Mouse (Mus musculus): Measurements from ENCODE around the gene Pex10. TPM values are rescaled to one million over a fixed set of nuclear protein-coding genes. Genes with fewer than 3 reads are reported as not detected.

The Pex10 gene
- polyA plus RNA-seq, 1 experiment, result 0.97 TPM

GRCm38 (mm10) chr4:155094565-155094964, 27.7 kb downstream of the Pex10 start:
- Histone ChIP-seq H3K36me3 (ENCODE audit: control insufficient read depth) (peaks cover 16% of the 10 kb centered on the region), H3K4me3 (replicated peaks) (no peak overlapping the region), H3K9me3 (ENCODE audit: control insufficient read depth, low read length) (no peaks in the 10 kb centered on the region), H3K27me3 (ENCODE audit: control insufficient read depth) (no peaks in the 10 kb centered on the region), H3K4me1 (ENCODE audit: control insufficient read depth) (no peaks in the 10 kb centered on the region; the same call in 1 of the 2 replicates)
- no peak for TF ChIP-seq TAL1 (IDR thresholded peaks at IDR 0.05; ENCODE audit: low read length)
- no peak for TF ChIP-seq GATA1 (IDR thresholded peaks at IDR 0.05; ENCODE audit: low read length)

- H3K4me3 ChIP-seq (replicated peaks), result no peak overlapping the region
- no peaks in the 10 kb centered on the region for H3K9me3 ChIP-seq (ENCODE audit: control insufficient read depth, low read length)
- peaks cover 12% of the 10 kb centered on the region for H3K36me3 ChIP-seq (ENCODE audit: control insufficient read depth)
- TF ChIP-seq GATA1 (IDR thresholded peaks at IDR 0.05; ENCODE audit: low read length), result no peak
- TF ChIP-seq TAL1 (IDR thresholded peaks at IDR 0.05; ENCODE audit: low read length), result no peak
- no peaks in the 10 kb centered on the region for H3K27me3 ChIP-seq (ENCODE audit: control insufficient read depth)
- no peaks in the 10 kb centered on the region; the same call in 1 of the 2 replicates for H3K4me1 ChIP-seq (ENCODE audit: control insufficient read depth)
Observed at GRCm38 (mm10) chr4:155095238-155095900, 28.6 kb downstream of the Pex10 start.

GRCm38 (mm10) chr4:155095967-155096366, 29.2 kb downstream of the Pex10 start:
- Histone ChIP-seq H3K9me3 (ENCODE audit: control insufficient read depth, low read length) (no peaks in the 10 kb centered on the region), H3K36me3 (ENCODE audit: control insufficient read depth) (peaks cover 12% of the 10 kb centered on the region), H3K27me3 (ENCODE audit: control insufficient read depth) (no peaks in the 10 kb centered on the region), H3K4me3 (replicated peaks) (no peak overlapping the region), H3K4me1 (ENCODE audit: control insufficient read depth) (no peaks in the 10 kb centered on the region; the same call in 1 of the 2 replicates)
- no peak for TF ChIP-seq TAL1 (IDR thresholded peaks at IDR 0.05; ENCODE audit: low read length)
- TF ChIP-seq GATA1 (IDR thresholded peaks at IDR 0.05; ENCODE audit: low read length), result no peak

GRCm38 (mm10) chr4:155097452-155097851, 30.6 kb downstream of the Pex10 start:
- Histone ChIP-seq H3K27me3 (ENCODE audit: control insufficient read depth) (no peaks in the 10 kb centered on the region), H3K4me1 (ENCODE audit: control insufficient read depth) (no peaks in the 10 kb centered on the region), H3K36me3 (ENCODE audit: control insufficient read depth) (peaks cover 7% of the 10 kb centered on the region), H3K4me3 (replicated peaks) (no peak overlapping the region), H3K9me3 (ENCODE audit: control insufficient read depth, low read length) (no peaks in the 10 kb centered on the region)
- TF ChIP-seq TAL1 (IDR thresholded peaks at IDR 0.05; ENCODE audit: low read length), result no peak
- no peak for TF ChIP-seq GATA1 (IDR thresholded peaks at IDR 0.05; ENCODE audit: low read length)

- TF ChIP-seq TAL1 (IDR thresholded peaks at IDR 0.05; ENCODE audit: low read length) (no peak), GATA1 (IDR thresholded peaks at IDR 0.05; ENCODE audit: low read length) (no peak)
- H3K27me3 ChIP-seq (ENCODE audit: control insufficient read depth), result no peaks in the 10 kb centered on the region
- no peak overlapping the region for H3K4me3 ChIP-seq (replicated peaks)
Observed at GRCm38 (mm10) chr4:155098572-155098971, 31.8 kb downstream of the Pex10 start.

GRCm38 (mm10) chr4:155107886-155108285, 41.1 kb downstream of the Pex10 start:
- Histone ChIP-seq H3K4me3 (replicated peaks) (no peak overlapping the region), H3K36me3 (ENCODE audit: control insufficient read depth) (no peaks in the 10 kb centered on the region), H3K4me1 (ENCODE audit: control insufficient read depth) (peaks cover 10% of the 10 kb centered on the region), H3K27me3 (ENCODE audit: control insufficient read depth) (no peaks in the 10 kb centered on the region), H3K9me3 (ENCODE audit: control insufficient read depth, low read length) (no peaks in the 10 kb centered on the region)
- no peak for TF ChIP-seq TAL1 (IDR thresholded peaks at IDR 0.05; ENCODE audit: low read length)
- TF ChIP-seq GATA1 (IDR thresholded peaks at IDR 0.05; ENCODE audit: low read length), result no peak

More at GRCm38 (mm10) chr4:155098572-155098971, 31.8 kb downstream of the Pex10 start:
- Histone ChIP-seq H3K36me3 (ENCODE audit: control insufficient read depth) (no peaks in the 10 kb centered on the region), H3K4me1 (ENCODE audit: control insufficient read depth) (no peaks in the 10 kb centered on the region), H3K9me3 (ENCODE audit: control insufficient read depth, low read length) (no peaks in the 10 kb centered on the region)

GRCm38 (mm10) chr4:155109471-155109870, 42.7 kb downstream of the Pex10 start:
- Histone ChIP-seq H3K36me3 (ENCODE audit: control insufficient read depth) (no peaks in the 10 kb centered on the region), H3K27me3 (ENCODE audit: control insufficient read depth) (no peaks in the 10 kb centered on the region), H3K9me3 (ENCODE audit: control insufficient read depth, low read length) (no peaks in the 10 kb centered on the region), H3K4me1 (ENCODE audit: control insufficient read depth) (peaks cover 13% of the 10 kb centered on the region), H3K4me3 (replicated peaks) (no peak overlapping the region)
- no peak for TF ChIP-seq TAL1 (IDR thresholded peaks at IDR 0.05; ENCODE audit: low read length)
- TF ChIP-seq GATA1 (IDR thresholded peaks at IDR 0.05; ENCODE audit: low read length), result no peak

- no peaks in the 10 kb centered on the region for H3K27me3 ChIP-seq (ENCODE audit: control insufficient read depth)
- no peaks in the 10 kb centered on the region for H3K9me3 ChIP-seq (ENCODE audit: control insufficient read depth, low read length)
- peaks cover 27% of the 10 kb centered on the region for H3K4me1 ChIP-seq (ENCODE audit: control insufficient read depth)
- no peaks in the 10 kb centered on the region for H3K36me3 ChIP-seq (ENCODE audit: control insufficient read depth)
- H3K4me3 ChIP-seq (replicated peaks), result no peak overlapping the region
- TF ChIP-seq TAL1 (IDR thresholded peaks at IDR 0.05; ENCODE audit: low read length) (no peak), GATA1 (IDR thresholded peaks at IDR 0.05; ENCODE audit: low read length) (no peak)
Observed at GRCm38 (mm10) chr4:155113766-155114410, 47.1 kb downstream of the Pex10 start.

GRCm38 (mm10) chr4:155116607-155117006, 49.8 kb downstream of the Pex10 start:
- no peaks in the 10 kb centered on the region for H3K9me3 ChIP-seq (ENCODE audit: control insufficient read depth, low read length)
- H3K4me3 ChIP-seq (replicated peaks), result no peak overlapping the region
- H3K4me1 ChIP-seq (ENCODE audit: control insufficient read depth), result peaks cover 46% of the 10 kb centered on the region
- no peaks in the 10 kb centered on the region for H3K36me3 ChIP-seq (ENCODE audit: control insufficient read depth)
- H3K27me3 ChIP-seq (ENCODE audit: control insufficient read depth), result no peaks in the 10 kb centered on the region
- TF ChIP-seq GATA1 (IDR thresholded peaks at IDR 0.05; ENCODE audit: low read length) (no peak), TAL1 (IDR thresholded peaks at IDR 0.05; ENCODE audit: low read length) (no peak)

Measured in erythroblast, embryonic 14.5 days (primary cell).